Mouse (Mus musculus) heart, postnatal 0 days (tissue): ENCODE measurements at regions not wholly inside any gene's neighbourhood (a gene's known extent, or its start where the extent isn't known, plus 50 kb on each side); places are given as distances from the start of the nearest gene placed in this dataset.

ENCODE experiments used
- CTCF ChIP-seq: IDR thresholded peaks from 2 replicates; pipeline ENCODE4 v1.5.1; 2016; ENCODE audit warnings: antibody characterized with exemption, control low read depth, low read depth
- EP300 ChIP-seq: IDR thresholded peaks from 2 replicates; pipeline ENCODE4 v1.6.1; 2016; ENCODE audit warnings: antibody characterized with exemption, low read depth

DNA sequence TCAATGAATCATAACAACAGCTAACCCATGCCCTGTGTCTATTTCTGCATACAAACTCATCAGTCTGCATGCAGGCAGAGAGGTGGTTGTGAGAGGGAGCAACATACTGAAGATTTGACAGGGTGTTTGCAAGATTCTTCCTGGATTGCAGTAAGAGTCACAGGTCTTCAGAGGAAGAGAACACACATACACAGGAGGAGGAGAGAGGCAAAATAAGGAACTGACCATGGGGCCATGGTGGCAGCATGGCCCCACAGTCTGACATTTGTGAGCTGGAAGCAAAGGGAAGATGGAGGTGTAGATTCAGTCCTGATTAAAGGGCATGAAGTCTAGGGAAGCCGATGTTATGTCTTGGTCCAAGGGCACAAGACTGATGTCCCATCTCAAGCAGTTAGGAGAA is 101.0 kb downstream of the Gm815 start:
- TF ChIP-seq CTCF (no peak), EP300 (no peak)
